Mouse (Mus musculus) adrenal gland, adult 8-10 months (tissue): ENCODE results near the gene Snx1. TPM values are rescaled to one million over a fixed set of nuclear protein-coding genes. Genes with fewer than 3 reads are reported as not detected.
A peak's percentile ranks its signal among the peaks of the same experiment; 100 is the strongest.

Experiments
- DNase-seq: peaks from one replicate; pipeline ENCODE4 v3.0.0; 2022
- total RNA-seq, 4 experiments: library from RNA; stranded (reverse); gene quantifications; 2 replicates each; pipeline ENCODE4 v1.2.4; 2022

Snx1 gene
- total RNA-seq, 4 experiments from 2014 or later: 116 to 172 (median 143) TPM

DNA sequence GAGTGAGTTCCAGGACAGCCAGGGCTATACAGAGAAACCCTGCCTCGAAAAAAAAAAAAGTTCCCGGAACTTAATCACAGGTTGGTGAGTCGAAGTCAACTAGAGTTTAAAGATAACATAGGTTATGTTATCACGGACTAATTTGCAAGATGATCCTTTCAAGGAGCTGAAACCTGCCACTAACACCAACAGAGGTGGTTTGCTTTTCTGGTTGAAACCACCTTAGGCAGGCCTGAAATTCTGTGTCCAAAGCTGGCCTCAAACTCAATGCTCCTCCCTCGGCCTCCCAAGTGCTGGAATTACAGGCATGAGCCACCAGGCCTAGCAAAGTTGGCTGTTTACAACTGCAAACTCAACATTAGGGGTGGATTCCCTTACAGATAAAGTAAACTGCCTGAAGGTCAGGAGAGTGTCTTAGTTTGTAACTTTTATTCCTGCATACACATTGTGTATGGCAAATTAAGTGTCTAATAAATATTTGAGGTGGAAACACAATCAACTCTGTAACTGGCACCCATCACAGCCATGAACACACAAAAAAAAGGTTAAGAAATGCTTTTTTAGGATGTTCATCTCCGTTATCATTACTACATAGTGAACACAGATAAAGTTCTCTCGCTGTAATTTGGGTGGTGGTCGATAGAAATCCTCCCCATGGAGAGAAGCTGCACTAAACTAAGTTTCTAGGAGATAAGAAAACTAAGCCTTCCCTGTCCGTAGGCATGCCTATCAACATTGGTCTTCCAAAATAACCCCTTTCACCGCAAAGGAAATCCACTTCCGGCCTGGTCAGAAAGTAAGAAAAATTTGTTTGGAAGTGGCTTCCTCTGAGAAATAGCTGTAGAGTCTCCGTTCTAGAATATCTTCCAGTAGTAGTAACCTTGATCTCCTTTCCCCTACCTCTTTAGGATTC, 588 bp downstream of the Snx1 start:
- DNase-seq: no peak

DNA sequence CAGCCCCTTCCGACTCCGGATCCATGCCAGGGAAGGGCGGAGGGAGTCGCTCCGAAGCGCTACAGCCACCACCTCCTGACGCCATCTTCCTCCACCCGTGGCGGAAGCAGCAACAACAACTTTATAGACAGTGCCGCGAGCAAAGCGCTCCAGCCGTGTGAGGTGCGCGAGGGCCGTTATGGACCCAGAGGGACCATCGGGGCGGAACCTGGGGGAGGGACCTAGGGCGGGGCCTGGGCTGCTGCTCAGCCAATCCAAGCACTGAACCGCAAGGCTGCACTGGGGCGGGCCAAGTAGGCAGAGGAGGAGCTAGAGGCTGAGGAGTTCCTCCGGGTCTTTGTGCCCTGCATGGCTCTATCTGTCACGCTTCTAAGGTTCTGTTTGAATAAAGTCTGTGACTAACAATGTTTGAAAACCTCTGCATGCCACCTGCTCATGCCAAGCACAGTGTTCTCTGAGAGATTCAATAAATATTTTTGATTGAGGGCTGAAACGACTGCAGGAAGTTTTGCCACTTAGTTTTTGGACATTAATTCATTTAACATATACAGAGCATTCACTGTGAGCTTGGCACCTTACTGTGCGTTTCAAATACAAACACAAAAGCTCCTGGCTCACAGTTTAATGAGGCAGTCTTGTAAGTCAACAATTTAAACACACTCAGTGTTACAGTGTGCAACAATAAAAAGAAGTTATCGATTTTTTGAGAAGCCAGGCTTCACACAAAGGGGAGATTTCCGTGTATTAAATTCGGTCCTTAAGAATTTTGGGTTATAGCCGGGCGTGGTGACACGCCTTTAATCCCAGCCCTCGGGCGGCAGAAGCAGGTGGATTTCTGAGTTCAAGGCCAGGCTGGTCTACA, 1.5 kb downstream of the Snx1 start:
- DNase-seq: peak; percentile 98

DNA sequence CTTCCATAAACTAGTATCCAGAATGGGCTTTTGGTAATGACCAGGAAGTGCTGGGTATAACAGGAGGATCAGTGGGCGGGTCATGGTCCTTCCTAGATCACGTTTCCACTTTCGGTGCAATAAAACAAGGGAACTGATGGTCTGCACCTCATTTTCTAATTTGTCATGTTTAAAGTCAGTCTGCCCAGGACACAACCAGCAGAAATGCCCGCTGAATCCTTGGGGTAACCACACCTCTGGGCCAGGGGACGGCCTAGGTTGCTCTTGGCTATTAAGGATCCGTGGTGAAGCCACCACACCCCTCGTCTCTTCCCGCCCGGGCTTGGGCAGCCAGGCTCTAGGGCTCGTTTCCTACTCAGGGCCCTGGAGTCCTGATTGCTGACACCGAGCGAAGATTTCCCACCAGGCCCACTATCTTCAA, 2.3 kb downstream of the Snx1 start:
- peak; percentile 21 for DNase-seq

DNA sequence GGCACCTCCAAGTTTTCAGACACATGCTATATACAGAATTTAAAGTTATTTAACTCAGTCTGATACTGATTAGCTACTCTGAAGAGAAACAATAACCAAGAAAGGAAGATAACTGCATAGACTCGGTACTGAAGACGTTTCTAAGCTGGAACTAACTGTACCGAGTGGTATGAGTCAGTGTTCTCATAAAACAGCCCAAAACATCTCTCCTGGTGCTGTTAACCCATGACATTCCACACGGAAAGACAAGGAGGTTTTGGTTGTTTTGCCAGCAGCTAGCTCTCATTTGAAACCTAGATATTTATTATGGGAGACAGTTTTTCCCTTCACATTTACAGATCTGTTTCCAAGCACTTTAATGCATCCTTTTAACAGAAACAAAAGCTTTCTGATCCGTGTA, 2.7 kb downstream of the Snx1 start:
- no peak for DNase-seq

DNA sequence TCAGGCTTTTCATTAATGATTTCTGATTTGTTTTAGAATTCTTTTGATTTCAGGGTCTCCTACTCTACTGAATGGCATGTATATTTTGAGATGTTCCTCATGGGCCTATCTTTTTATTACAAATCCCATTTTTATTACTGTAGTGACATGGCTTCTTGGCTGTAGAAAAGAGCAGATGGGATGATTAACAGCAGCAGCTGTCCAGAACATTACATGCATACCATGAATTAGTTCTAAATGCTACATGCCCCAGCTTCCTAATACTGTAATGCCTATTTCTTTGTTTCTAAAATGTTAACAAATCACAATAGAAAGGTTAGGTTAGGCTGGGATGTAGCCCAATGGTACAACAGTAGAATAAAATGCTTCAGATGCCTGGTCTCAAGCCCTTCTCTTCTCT, 5.0 kb downstream of the Snx1 start:
- no peak for DNase-seq

DNA sequence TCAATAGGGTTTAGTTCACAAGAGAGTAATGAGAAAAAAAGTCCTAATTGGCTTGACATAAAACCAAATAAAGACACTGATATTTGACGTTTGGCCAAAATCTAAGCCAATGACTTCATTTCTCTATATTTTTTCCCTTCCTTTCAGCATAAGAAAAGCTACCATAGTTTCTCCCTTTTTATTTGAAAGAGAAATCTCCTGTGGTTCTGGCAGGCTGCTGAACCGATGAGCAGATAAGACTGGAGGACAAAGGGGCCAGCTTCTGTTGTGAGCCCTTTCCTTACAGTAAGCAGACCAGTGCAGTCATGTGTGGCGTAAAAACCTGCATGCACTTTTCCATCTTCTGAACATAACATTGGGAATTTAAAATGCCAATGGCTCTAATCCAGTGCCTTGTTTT, 5.4 kb downstream of the Snx1 start:
- no peak for DNase-seq

DNA sequence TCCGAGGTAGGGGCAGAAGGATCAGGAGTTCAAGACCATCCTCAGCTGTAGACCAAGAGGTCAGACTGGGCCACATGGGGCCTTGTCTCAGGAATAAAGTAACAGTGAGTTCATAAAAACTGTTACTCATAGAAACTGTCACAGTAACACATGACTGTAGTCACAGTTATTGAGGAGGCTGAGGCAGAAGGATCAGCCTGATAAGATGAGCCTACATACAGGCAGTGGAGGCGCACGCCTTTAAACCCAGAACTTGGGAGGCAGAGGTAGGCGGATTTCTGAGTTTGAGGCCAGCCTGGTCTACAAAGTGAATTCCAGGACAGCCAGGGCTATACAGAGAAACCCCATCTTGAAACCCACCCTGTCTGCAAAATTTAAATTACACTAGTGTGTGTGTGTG, 6.3 kb downstream of the Snx1 start:
- no peak for DNase-seq

DNA sequence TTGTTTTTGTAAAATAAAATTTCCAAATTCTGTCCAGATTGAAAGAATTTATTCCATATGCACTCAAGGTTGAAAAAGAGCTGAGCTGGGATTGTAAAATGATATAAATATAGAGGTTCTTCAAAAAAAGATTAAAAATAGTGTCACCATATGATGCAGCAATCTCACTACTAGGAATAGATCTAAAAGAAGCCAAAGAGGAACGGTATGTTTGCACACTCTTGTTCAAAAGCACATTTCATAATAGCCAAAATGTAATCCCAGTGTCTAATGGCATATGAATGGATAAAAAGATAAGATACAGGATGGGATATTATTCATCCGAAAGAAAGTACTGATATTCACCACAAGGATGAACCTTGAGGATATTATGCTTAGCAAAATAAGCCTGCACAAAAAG, 6.9 kb downstream of the Snx1 start:
- DNase-seq: no peak

DNA sequence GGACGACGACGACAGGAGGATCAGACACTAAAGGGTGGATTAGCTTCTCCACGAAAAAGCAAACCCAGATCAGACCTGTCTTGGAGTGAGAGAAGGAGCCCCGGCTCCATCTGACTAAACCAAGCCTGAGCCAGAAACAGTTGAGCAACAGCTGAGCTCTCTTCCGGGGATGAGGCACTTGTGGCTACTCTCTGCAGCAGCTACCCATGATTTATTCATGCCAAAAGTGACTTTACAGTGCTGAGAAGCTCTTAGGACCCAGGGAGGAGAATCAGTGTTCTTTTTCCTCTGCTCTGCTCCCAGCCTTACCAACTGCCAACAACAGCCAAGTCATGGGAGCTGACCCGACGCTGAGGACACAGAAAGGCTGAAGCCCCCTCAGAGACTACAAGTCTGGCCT, 9.5 kb downstream of the Snx1 start:
- peak; percentile 41 for DNase-seq

DNA sequence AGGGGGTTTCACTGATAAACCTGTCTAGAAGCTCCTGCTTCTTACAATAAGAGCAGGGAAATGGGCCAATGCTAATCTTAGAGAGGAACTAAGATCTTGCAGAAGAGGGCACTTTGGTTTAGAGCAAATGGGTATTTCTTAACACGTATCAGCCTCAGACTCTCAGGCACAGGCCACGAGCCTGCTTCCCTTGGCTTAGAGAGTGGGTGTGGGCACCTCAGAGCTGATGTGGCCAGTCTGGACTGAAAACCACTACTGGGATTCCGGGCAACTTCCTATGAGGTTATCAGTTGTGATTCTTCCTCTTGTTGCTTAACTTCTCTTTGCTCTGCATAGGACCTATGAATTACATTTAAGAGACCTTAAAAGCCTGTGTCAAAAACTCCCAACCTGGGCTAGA, 12.0 kb downstream of the Snx1 start:
- no peak for DNase-seq

DNA sequence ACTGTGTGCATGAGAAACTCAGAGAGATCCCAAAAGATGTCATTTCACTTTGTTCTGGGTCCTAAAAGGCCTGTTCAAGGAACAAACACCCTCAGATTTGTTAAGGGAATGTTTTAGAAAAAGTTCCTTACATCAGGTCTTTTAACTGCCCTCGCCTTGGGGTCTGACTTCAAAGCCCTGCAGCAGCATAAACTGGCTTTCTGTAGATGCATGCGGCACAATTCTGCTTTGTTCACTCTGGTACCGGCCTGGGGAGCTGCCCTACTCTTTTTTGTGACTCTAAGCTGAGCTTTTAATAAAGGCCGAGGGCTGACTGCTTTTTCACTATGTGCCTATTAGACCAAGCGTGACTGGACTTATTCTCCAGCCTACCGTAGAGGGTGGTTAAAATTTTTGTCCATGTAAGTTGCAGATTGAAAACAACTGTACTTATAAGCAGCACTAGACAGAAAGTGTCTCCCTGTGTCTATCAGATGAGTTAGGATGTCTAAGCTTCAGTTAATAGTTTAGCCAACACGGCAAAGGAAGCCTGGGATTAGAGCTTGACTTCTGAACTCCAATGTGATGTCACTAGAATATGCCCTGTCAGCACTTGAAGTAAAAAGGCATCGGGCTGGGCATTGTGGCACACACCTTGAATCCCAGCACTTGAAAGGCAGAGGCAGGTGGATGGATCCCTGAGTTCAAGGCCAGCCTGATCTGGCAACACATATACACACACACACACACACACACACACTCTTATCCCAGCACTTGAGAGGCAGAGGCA, 15.6 kb downstream of the Snx1 start:
- DNase-seq: no peak

DNA sequence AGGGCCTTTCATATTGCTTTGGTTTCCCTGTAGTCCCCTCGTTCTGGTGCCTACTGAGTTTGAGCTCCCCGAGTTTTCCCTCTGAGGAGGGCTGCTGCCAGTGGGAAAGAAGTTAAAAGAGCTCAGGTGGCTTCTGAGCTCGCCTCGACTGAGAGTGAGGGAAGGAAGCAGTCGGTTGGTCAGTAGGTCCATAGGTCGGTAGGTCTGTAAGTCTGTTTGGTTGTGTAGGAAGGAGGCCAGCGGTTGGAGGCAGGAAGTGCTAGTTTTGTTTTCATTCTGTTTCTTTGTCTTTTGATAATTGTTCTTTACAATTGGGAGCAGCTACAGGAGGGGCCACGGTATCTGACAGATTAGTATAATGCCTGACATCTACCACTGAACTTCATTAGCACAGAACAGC, 16.3 kb downstream of the Snx1 start:
- no peak for DNase-seq

DNA sequence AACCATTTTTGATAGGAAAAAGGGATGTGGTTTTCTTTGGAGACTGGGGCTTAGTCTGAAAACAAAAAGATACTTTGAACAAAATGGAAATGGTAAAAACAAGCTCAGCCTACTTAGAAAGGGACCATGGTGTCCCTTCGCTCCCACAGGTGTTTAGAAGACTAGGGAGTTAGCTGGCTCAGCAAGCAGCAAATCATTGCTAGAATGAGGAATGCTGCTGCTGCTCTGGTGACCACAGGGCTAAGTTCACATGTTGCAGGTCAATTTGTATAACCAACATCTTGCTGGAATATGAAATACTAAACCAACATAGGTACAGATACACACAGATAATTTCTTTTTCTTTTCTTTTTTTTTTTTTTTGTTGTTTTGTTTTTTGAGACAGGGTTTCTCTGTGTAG, 16.8 kb downstream of the Snx1 start:
- DNase-seq: no peak

DNA sequence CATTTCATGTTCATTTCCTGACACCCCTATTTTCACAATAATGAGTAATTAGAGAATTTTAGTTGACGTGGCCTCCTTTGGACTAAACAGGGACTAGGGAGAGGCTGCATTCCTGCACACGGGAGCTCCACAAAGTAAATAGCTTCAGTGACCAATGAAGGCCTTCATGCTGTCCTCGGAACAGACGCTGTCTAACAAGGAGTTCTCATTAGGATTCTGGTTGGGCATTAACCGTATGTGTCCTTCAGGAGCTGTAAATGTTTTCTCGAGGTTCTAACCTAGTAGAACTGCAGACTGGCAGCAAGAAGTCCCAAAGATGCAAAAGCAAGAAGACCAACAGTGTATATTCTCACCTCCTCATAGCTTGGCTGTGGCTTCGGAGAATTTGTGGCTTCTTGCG, 21.2 kb downstream of the Snx1 start:
- no peak for DNase-seq

DNA sequence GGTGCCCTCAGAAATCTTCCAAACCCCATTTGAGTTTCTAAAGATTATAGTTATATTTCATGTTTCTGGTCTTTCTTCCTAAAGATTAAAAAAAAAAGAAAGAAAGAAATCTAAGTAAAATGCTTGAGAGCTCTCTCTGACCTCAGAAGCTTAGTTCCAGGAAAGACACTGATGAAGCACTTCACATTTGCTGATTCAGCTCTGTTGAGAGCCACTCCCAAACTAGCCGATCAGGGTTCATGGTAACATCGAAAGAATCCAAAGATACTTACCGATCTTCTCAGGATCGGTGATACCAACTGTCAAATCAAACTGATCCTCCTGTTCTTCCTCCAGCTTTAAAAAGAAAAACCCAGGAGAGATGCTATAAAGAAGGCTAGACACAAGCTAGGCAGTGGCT, 21.8 kb downstream of the Snx1 start:
- no peak for DNase-seq

DNA sequence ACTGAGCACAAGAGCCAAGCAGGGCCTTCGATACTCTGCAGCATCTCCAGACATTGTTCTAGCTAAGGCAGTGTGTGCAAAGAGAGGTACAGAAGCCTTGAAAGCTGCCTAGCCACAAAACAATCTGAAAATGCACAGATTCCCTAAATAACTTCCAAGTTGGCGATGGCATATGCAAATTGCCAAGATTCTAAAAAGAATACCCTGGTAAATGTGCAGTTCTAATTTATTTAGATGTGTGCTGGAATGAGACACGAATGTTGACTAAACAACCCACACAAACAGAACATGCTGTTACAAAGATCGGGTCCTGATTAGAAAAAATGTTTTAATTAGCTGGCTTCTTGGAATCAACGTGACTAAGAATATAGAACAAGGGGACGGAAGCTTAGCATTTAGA, 23.7 kb downstream of the Snx1 start:
- no peak for DNase-seq

DNA sequence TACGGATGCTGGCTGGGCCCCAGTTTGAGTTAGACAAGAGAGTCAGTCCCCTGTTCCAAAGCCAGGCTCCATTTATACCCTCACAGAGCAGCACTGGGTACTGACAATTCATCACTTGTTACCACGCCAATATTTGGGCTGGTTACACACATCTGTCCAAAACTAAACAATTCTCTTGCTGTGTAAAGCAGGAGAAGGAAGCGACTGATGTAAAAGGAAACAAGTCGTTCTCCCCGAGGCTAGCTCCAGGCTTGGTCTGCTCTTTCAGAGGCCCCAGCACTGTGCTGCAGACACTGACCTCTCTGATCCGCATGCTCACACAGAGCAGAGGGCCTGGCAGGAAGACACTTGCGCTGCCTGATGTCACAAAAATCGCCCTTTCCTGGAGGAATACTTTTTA, 24.8 kb downstream of the Snx1 start:
- DNase-seq: no peak

DNA sequence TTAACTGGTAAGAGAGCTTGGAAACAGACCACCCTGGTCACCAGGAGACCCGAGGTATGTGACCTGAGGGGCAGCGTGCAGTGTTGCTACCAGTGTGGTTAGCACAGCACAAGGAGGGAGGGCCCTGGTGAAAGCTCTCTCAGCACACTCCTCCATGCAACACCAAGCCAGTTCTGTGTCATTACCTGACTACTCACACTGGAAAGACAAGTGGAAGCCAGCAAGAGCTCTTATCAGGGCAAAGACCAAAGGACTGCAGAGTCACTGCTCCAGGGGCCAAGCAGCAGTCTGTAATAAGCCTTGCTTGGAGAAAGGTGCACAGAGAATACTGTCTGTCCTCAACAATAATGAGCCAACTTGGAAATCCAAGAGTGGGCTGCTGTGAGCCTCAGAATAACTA, 33.7 kb downstream of the Snx1 start:
- DNase-seq: no peak

DNA sequence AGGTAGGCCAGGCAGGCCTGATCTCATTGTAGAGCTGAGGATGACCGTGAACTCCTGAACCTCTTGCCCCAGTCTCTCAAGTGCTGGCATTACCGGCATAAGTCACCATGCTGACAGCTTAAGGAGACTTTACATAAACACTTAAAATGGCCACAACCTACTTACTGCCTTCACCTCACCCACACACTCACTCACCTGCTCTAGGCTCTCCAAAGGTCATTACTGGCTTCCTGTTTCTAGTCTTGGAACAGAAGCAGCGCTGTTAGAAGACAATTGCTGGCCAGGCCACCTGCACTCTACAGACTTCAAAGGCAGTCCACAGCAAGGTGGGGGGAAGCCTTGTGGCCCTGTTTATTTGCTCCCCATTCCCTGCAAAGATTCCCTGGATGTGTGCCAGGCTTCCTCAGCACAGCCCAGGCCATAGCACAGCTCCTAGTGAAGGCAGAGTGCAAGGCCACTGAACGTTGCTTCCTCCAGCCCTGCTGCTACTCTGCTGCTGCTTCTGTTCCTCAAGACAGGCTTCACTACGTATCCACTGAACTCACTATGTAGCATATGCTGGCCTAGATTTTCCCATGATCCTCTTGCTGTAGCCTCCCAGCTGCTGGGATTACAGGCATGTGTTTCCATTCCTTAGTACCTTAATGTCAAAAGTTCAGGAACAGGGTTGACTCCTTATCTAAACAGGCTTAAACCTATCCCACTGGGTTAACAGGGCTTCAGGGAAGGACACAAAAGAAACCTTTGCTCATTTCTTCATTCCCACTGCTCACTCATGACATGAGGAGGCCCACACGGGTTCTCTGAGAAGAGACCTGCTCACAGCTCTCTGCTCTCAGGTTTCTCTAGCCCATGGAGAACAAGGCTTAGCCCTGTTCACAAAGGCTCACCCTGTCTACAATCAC, 34.8 kb downstream of the Snx1 start:
- no peak for DNase-seq

DNA sequence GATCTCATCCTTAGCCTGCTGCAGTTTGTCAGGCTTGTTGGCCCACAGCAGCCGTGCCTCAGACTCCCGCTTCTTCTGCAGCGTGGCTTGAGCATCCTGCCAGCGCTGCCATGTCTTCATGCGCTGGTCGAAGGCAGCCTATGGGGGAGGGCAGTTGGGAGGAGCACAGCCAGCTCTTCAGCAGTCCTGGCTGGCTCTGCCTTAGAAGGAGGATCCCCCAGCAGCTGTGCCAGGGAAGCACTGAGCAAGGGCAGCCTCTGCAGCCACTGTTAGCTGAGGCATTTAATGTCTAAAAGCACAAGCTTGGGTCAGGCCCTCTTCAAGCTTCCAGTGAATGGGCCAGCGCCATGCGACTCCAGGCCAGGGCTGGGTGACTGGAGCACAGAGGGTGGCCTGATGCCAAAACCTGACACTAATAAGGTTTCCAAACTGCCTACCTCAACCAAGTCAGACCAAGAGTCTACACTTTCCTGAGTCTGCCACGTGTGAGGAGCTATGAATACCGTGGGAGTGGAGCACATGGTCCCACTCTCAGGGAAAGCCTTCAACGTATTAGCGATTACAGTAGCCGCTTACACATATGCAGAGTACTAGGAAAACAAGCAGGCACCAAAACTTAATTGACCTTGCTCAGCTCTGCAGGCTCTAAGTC, 35.7 kb downstream of the Snx1 start:
- DNase-seq: no peak

DNA sequence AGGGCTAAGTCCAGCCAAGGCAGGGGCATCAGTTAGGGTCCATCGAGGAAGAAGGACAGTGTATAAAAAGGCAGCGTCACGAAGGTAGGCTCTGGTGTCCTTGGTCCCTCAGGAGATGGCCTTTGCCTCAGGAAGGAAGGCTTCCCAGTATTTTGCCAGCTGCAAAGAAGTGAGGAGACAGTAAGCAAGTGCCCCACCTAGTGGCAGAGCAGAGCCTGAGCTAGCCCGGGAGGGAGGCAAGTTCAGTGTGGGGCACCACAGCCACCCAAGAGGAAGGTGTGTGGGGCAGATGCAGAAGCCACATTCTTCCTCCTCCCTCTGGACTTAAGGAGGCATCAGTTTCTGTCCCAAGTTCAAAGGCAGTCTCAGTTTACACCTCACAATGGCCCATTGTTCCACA, 38.0 kb downstream of the Snx1 start:
- peak; percentile 60 for DNase-seq
